Mouse (Mus musculus): Measurements from ENCODE around the gene H2-Q7. TPM values are rescaled to one million over a fixed set of nuclear protein-coding genes. Genes with fewer than 3 reads are reported as not detected.
"Not testable (repeated sequence)": the region's sequence is repeated elsewhere in the genome, so short reads cannot be mapped to it uniquely, and the experiment has no call there.

H2-Q7 gene
- 0.57 and 1.8 TPM in 2 replicates for polyA plus RNA-seq (2011; ENCODE audit: insufficient read length, low read depth, missing spikeins)

GRCm38 (mm10) chr17:35438885-35439284, at the start of gene H2-Q7:
TSS of gene H2-Q7 (plus strand) at chr17:35439155.
- H3K27ac ChIP-seq (ENCODE audit: insufficient read depth, low read length); H3K4me1 ChIP-seq (ENCODE audit: control insufficient read depth, insufficient read depth, low read length): not testable (repeated sequence)
- 0 out of 2 replicates have a peak within 1 kb of the TSS, but pooled peaks have one; percentile 6 for H3K4me3 ChIP-seq (ENCODE audit: insufficient read depth, low read length)

DNA sequence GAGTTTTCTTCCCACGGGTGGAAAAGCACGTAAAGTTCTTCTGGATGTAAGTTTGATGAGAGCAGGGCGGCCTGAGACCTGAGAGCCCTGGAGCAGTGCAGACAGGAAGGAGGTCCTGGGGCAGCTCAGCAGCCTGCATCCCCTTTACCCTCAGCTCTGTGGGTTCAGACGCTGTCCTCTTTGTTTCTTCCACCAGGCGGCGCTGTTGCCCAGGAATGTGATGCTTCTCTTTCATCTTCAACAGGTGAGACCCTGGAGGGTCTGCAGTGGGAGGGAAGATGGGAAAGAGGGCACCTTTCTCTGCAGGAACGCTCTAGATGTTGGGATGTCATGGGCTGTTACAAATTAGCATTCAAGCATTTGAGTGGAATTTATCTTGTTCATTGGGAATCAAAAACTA, 49.2 kb upstream of the H2-Q7 start:
- H3K4me1 ChIP-seq (ENCODE audit: control insufficient read depth, insufficient read depth, low read length); H3K4me3 ChIP-seq (ENCODE audit: insufficient read depth, low read length); H3K27ac ChIP-seq (ENCODE audit: insufficient read depth, low read length): not testable (repeated sequence)

GRCm38 (mm10) chr17:35392671-35393070, 46.3 kb upstream of the H2-Q7 start:
- H3K4me3 ChIP-seq (ENCODE audit: insufficient read depth, low read length); H3K27ac ChIP-seq (ENCODE audit: insufficient read depth, low read length); H3K4me1 ChIP-seq (ENCODE audit: control insufficient read depth, insufficient read depth, low read length): not testable (repeated sequence)

GRCm38 (mm10) chr17:35393864-35394800, 44.8 kb upstream of the H2-Q7 start:
- H3K4me1 ChIP-seq (ENCODE audit: control insufficient read depth, insufficient read depth, low read length); H3K27ac ChIP-seq (ENCODE audit: insufficient read depth, low read length); H3K4me3 ChIP-seq (ENCODE audit: insufficient read depth, low read length): not testable (repeated sequence)

GRCm38 (mm10) chr17:35396956-35397355, 42.0 kb upstream of the H2-Q7 start:
- H3K27ac ChIP-seq (ENCODE audit: insufficient read depth, low read length); H3K4me3 ChIP-seq (ENCODE audit: insufficient read depth, low read length); H3K4me1 ChIP-seq (ENCODE audit: control insufficient read depth, insufficient read depth, low read length): not testable (repeated sequence)

DNA sequence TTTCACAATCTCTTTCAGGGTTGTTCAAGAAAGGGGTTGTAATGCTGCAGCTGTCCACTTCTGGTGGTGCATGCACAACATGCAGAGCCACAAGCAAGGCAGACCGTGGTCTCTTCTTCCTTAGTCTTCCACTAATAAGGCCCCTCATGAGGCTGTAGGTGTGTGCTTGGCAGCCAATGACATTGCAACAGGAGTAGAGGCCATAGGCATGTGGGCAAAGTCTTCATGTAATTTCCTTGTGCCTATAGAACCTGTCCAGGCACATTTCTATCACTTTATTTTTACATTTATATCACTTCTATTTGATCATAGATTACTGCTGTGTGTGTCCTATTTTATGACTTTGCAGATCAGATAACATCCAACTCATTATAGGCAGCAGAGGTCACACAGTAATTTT, 25.9 kb upstream of the H2-Q7 start:
- not testable (repeated sequence) for H3K4me3 ChIP-seq (ENCODE audit: insufficient read depth, low read length); H3K27ac ChIP-seq (ENCODE audit: insufficient read depth, low read length); H3K4me1 ChIP-seq (ENCODE audit: control insufficient read depth, insufficient read depth, low read length)

DNA sequence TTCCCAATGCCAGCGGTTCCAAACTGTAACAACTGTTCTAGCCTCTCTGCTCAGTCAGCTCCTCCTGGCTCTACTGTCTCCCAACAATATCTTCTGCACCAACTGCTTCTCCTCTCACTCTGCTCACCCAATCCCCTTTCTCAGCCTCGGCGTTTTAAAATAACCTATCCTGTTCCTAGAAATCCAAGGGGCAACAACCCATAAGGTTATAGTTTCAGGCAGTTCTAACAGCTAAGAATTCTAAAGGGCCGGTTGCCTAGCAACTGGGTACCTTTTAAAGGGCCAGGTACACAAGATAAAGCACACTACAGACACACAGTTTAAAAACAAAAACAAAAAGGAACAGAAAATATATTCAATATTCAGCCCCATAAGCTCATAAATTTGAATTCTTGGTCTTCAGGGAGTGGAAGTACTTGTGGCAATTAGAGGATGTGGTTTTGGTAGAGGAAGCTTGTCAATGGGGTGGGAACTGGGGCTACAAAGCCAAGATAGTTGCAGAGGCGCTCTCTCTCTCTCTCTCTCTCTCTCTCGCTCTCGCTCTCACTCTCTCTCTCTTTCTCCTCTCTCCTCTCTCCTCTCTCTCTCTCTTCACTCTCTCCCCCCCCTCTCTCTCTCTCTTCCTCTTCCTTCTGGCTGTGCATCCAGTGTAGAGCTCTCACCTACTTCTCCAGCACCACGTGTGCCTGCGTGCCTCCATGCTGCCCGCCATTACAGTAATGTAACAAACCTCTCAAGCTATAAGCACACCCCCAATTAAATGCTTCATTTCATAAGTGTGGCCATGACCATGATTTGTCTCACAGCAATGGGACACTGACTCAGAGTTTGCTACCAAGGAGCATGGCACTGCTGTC, 23.5 kb upstream of the H2-Q7 start:
- not testable (repeated sequence) for H3K27ac ChIP-seq (ENCODE audit: insufficient read depth, low read length); H3K4me3 ChIP-seq (ENCODE audit: insufficient read depth, low read length); H3K4me1 ChIP-seq (ENCODE audit: control insufficient read depth, insufficient read depth, low read length)

- H3K4me1 ChIP-seq (ENCODE audit: control insufficient read depth, insufficient read depth, low read length), result no peaks in the 10 kb centered on the region
- H3K4me3 ChIP-seq (ENCODE audit: insufficient read depth, low read length), result no peak overlapping the region
- TF ChIP-seq POLR2A (IDR thresholded peaks at IDR 0.05; ENCODE audit: low read depth, low read length), result no peak
- TF ChIP-seq CTCF (IDR thresholded peaks at IDR 0.05; ENCODE audit: borderline replicate concordance, insufficient read depth, low read length), result no peak
- no peak overlapping the region for H3K27ac ChIP-seq (ENCODE audit: insufficient read depth, low read length)
Observed at GRCm38 (mm10) chr17:35418772-35419171, 20.2 kb upstream of the H2-Q7 start.

DNA sequence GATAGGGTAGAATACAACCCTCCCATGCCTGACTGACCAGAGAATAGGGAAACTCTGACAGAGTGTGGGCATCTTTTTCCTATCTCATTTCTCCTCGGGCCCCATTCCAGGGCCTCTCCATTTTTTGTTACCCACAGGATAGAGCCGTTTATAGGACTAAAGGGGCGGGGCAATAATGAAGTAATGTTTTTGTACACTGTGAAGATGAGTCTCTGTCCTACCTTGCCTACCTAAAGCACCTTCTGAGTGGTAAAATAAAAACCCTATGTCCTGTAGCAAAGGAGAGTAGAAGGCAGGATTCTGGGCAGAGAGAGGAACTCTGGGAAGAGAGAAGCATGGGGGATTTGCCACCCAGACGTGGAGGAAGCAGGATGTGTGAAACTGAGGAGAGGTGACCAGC, 19.4 kb upstream of the H2-Q7 start:
- H3K4me1 ChIP-seq (ENCODE audit: control insufficient read depth, insufficient read depth, low read length); H3K4me3 ChIP-seq (ENCODE audit: insufficient read depth, low read length); H3K27ac ChIP-seq (ENCODE audit: insufficient read depth, low read length): not testable (repeated sequence)

- not testable (repeated sequence) for H3K4me1 ChIP-seq (ENCODE audit: control insufficient read depth, insufficient read depth, low read length); H3K4me3 ChIP-seq (ENCODE audit: insufficient read depth, low read length); H3K27ac ChIP-seq (ENCODE audit: insufficient read depth, low read length)
Observed at GRCm38 (mm10) chr17:35420206-35420810, 18.6 kb upstream of the H2-Q7 start.

- H3K4me1 ChIP-seq (ENCODE audit: control insufficient read depth, insufficient read depth, low read length); H3K4me3 ChIP-seq (ENCODE audit: insufficient read depth, low read length); H3K27ac ChIP-seq (ENCODE audit: insufficient read depth, low read length): not testable (repeated sequence)
Observed at GRCm38 (mm10) chr17:35421331-35421730, 17.6 kb upstream of the H2-Q7 start.

DNA sequence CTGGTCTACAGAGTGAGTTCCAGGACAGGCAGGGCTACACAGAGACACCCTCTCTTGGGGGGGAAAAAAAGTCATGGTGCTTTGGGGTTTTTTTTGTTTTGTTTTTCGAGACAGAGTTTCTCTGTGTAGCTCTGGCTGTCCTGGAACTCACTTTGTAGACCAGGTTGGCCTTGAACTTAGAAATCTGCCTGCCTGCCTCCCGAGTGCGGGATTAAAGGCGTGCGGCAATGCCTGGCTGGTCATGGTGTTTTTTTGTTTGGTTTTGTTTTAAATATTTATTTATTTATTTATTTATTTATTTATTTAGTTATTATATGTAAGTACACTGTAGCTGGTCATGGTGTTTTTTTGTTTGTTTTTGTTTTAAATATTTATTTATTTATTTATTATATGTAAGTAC, 16.6 kb upstream of the H2-Q7 start:
- H3K4me3 ChIP-seq (ENCODE audit: insufficient read depth, low read length); H3K4me1 ChIP-seq (ENCODE audit: control insufficient read depth, insufficient read depth, low read length): not testable (repeated sequence)

GRCm38 (mm10) chr17:35423131-35423810, 15.7 kb upstream of the H2-Q7 start:
- H3K4me1 ChIP-seq (ENCODE audit: control insufficient read depth, insufficient read depth, low read length); H3K27ac ChIP-seq (ENCODE audit: insufficient read depth, low read length); H3K4me3 ChIP-seq (ENCODE audit: insufficient read depth, low read length): not testable (repeated sequence)

More for the DNA sequence above, 16.6 kb upstream of the H2-Q7 start:
- H3K27ac ChIP-seq (ENCODE audit: insufficient read depth, low read length), result not testable (repeated sequence)

DNA sequence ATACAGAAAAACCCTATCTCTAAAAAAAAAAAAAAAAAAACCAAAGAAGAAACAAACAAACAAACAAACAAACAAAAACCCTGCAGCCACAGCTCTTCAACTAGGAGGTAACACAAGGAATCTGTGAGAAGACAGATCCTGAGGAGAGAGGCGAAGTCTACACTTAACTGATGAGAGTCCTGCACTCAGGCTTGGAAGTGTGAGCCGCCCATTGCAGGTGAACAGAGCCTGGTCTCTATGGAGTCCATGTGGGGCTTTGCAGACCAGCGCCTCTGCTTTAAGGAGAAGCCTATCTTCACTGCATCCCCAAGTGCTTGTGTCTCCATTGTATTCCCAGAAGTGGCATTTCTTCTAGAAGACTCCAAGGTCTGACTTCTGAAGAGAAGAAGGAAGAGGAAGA, 14.8 kb upstream of the H2-Q7 start:
- not testable (repeated sequence) for H3K4me1 ChIP-seq (ENCODE audit: control insufficient read depth, insufficient read depth, low read length); H3K27ac ChIP-seq (ENCODE audit: insufficient read depth, low read length); H3K4me3 ChIP-seq (ENCODE audit: insufficient read depth, low read length)

Measured in embryonic fibroblast, embryonic 13.5 days (primary cell).